Mouse (Mus musculus) MEL (cell line): ENCODE results near the gene Dnajb1. TPM values are rescaled to one million over a fixed set of nuclear protein-coding genes. Genes with fewer than 3 reads are reported as not detected.
A peak's percentile ranks its signal among the peaks of the same experiment; 100 is the strongest.

Source experiments
- DNase-seq: peaks from one replicate; pipeline ENCODE4 v3.0.0; 2011; ENCODE audit warnings: low read depth, low spot score
- H3K27ac ChIP-seq: 2 replicates; pipeline ENCODE4 v1.5.1; 2012; ENCODE audit warnings: low read depth, mild to moderate bottlenecking, control low read depth, low read length, moderate library complexity; ENCODE audit not compliant: control insufficient read depth
- H3K27me3 ChIP-seq, 2 experiments: fragments of 150-350 bp in 1 of 2; sonication (generic) in 1 of 2; 2 replicates each; pipeline ENCODE4 v1.6.1; 2012; ENCODE audit warnings: low read length in 2 of 2, mild to moderate bottlenecking in 2 of 2, improper control_type of control experiment in 1 of 2, moderate library complexity in 1 of 2; ENCODE audit not compliant: insufficient read depth in 2 of 2, control insufficient read depth in 1 of 2
- H3K36me3 ChIP-seq, 2 experiments: 2 replicates each; pipeline ENCODE4 v1.6.1; 2012 to 2014; ENCODE audit warnings: low read length in 2 of 2, improper control_type of control experiment in 1 of 2, inconsistent platforms in 1 of 2, mild to moderate bottlenecking in 1 of 2; ENCODE audit not compliant: insufficient read depth in 2 of 2, control insufficient read depth in 1 of 2
- H3K4me1 ChIP-seq, 2 experiments: fragments of 150-350 bp in 1 of 2; sonication (generic) in 1 of 2; 2 replicates each; pipeline ENCODE4 v1.6.1; 2012; ENCODE audit warnings: low read length in 2 of 2, improper control_type of control experiment in 1 of 2, mild to moderate bottlenecking in 1 of 2; ENCODE audit not compliant: insufficient read depth in 2 of 2, control insufficient read depth in 1 of 2
- H3K4me3 ChIP-seq, 2 experiments: fragments of 150-350 bp in 1 of 2; sonication (generic) in 1 of 2; 2 replicates each; pipeline ENCODE4 v1.5.1; 2012; ENCODE audit warnings: low read depth in 2 of 2, low read length in 2 of 2, mild to moderate bottlenecking in 2 of 2, moderate library complexity in 2 of 2, control low read depth in 1 of 2, improper control_type of control experiment in 1 of 2; ENCODE audit not compliant: control insufficient read depth in 1 of 2, insufficient read depth in 1 of 2
- H3K79me2 ChIP-seq: 2 replicates; pipeline ENCODE4 v1.6.1; 2012; ENCODE audit warnings: mild to moderate bottlenecking, low read length, moderate library complexity; ENCODE audit not compliant: control insufficient read depth, poor library complexity, insufficient read depth
- H3K9ac ChIP-seq: 2 replicates; pipeline ENCODE4 v1.6.1; 2012; ENCODE audit warnings: low read depth, mild to moderate bottlenecking, control low read depth, low read length, moderate library complexity; ENCODE audit not compliant: control insufficient read depth, poor library complexity, severe bottlenecking
- H3K9me3 ChIP-seq: fragments of 150-350 bp; sonication (generic); replicated peaks from 2 replicates; pipeline ENCODE4 v1.6.1; 2012; ENCODE audit warnings: mild to moderate bottlenecking, low read length, improper control_type of control experiment, moderate library complexity; ENCODE audit not compliant: insufficient read depth
- CHD1 ChIP-seq: IDR thresholded peaks from 2 replicates; pipeline ENCODE4 v1.6.1; 2012; ENCODE audit warnings: low read depth, mild to moderate bottlenecking, inconsistent platforms, low read length, improper control_type of control experiment
- CHD2 ChIP-seq: IDR thresholded peaks from 2 replicates; pipeline ENCODE4 v1.6.1; 2011; ENCODE audit warnings: low read length, improper control_type of control experiment
- CTCF ChIP-seq, 3 experiments: IDR thresholded peaks in 2 of 3; conservative IDR thresholded peaks in 1 of 3; 2 replicates each; pipeline ENCODE4 v1.5.1; 2011 to 2012; ENCODE audit warnings: low read length in 3 of 3, low read depth in 2 of 3, mild to moderate bottlenecking in 2 of 3, improper control_type of control experiment in 1 of 3, inconsistent platforms in 1 of 3, mixed read lengths in 1 of 3, moderate library complexity in 1 of 3; ENCODE audit not compliant: control insufficient read depth in 1 of 3, insufficient read depth in 1 of 3, poor library complexity in 1 of 3, severe bottlenecking in 1 of 3
- E2F4 ChIP-seq: IDR thresholded peaks from 2 replicates; pipeline ENCODE4 v1.6.1; 2011; ENCODE audit warnings: low read depth, low read length, improper control_type of control experiment, borderline replicate concordance
- ELF1 ChIP-seq: IDR thresholded peaks from 2 replicates; pipeline ENCODE4 v1.6.1; 2014; ENCODE audit warnings: low read depth, mild to moderate bottlenecking, inconsistent platforms, low read length, improper control_type of control experiment, moderate library complexity
- ETS1 ChIP-seq: IDR thresholded peaks from 2 replicates; pipeline ENCODE4 v1.6.1; 2012; ENCODE audit warnings: low read depth, mild to moderate bottlenecking, inconsistent platforms, low read length, improper control_type of control experiment, moderate library complexity
- GABPA ChIP-seq: IDR thresholded peaks from 2 replicates; pipeline ENCODE4 v1.6.1; 2012; ENCODE audit warnings: low read depth, mild to moderate bottlenecking, inconsistent platforms, low read length, improper control_type of control experiment, moderate library complexity
- GATA1 ChIP-seq: IDR thresholded peaks from 2 replicates; pipeline ENCODE4 v1.6.1; 2011; ENCODE audit warnings: low read depth, low read length, improper control_type of control experiment
- HCFC1 ChIP-seq: IDR thresholded peaks from 2 replicates; pipeline ENCODE4 v1.6.1; 2012; ENCODE audit warnings: low read depth, mild to moderate bottlenecking, inconsistent platforms, low read length, improper control_type of control experiment, moderate library complexity
- JUND ChIP-seq: IDR thresholded peaks from 2 replicates; pipeline ENCODE4 v1.6.1; 2011; ENCODE audit warnings: low read depth, mild to moderate bottlenecking, improper control_type of control experiment, low read length
- MAFK ChIP-seq: IDR thresholded peaks from 2 replicates; pipeline ENCODE4 v1.6.1; 2011; ENCODE audit warnings: low read depth, mild to moderate bottlenecking, low read length, improper control_type of control experiment, borderline replicate concordance
- MEF2A ChIP-seq: IDR thresholded peaks from 2 replicates; pipeline ENCODE4 v1.6.1; 2014; ENCODE audit warnings: low read depth, mild to moderate bottlenecking, inconsistent platforms, low read length, improper control_type of control experiment; ENCODE audit not compliant: poor library complexity, insufficient replicate concordance, severe bottlenecking; ENCODE audit errors: extremely low read depth
- MXI1 ChIP-seq: IDR thresholded peaks from 2 replicates; pipeline ENCODE4 v1.6.1; 2011; ENCODE audit warnings: mild to moderate bottlenecking, low read depth, low read length, improper control_type of control experiment
- MYB ChIP-seq: IDR thresholded peaks from 2 replicates; pipeline ENCODE4 v1.6.1; 2011; ENCODE audit warnings: mild to moderate bottlenecking, low read depth, low read length, improper control_type of control experiment
- MYC ChIP-seq: IDR thresholded peaks from 2 replicates; pipeline ENCODE4 v1.6.1; 2011; ENCODE audit warnings: low read depth, mild to moderate bottlenecking, low read length, improper control_type of control experiment, moderate library complexity
- NELFE ChIP-seq: IDR thresholded peaks from 2 replicates; pipeline ENCODE4 v1.6.1; 2011; ENCODE audit warnings: low read depth, low read length, improper control_type of control experiment
- NRF1 ChIP-seq: IDR thresholded peaks from 2 replicates; pipeline ENCODE4 v1.6.1; 2014; ENCODE audit warnings: low read depth, mild to moderate bottlenecking, inconsistent platforms, low read length, improper control_type of control experiment, moderate library complexity; ENCODE audit not compliant: poor library complexity, insufficient read depth, severe bottlenecking
- POLR2A ChIP-seq, 2 experiments: IDR thresholded peaks; 2 replicates each; pipeline ENCODE4 v1.6.1; 2011 to 2012; ENCODE audit warnings: low read length in 2 of 2, mild to moderate bottlenecking in 2 of 2, control low read depth in 1 of 2, improper control_type of control experiment in 1 of 2, low read depth in 1 of 2, moderate library complexity in 1 of 2; ENCODE audit not compliant: control insufficient read depth in 1 of 2, insufficient read depth in 1 of 2, poor library complexity in 1 of 2
- POLR2AphosphoS2 ChIP-seq: IDR thresholded peaks from 2 replicates; pipeline ENCODE4 v1.6.1; 2011; ENCODE audit warnings: low read length, improper control_type of control experiment
- POLR2AphosphoS5 ChIP-seq: IDR thresholded peaks from 2 replicates; pipeline ENCODE4 v1.6.1; 2012; ENCODE audit warnings: low read depth, borderline replicate concordance, mild to moderate bottlenecking, inconsistent platforms, low read length, moderate library complexity, mixed read lengths
- RAD21 ChIP-seq: IDR thresholded peaks from 2 replicates; pipeline ENCODE4 v1.6.1; 2011; ENCODE audit warnings: mild to moderate bottlenecking, low read depth, low read length, improper control_type of control experiment
- RCOR1 ChIP-seq: IDR thresholded peaks from 2 replicates; pipeline ENCODE4 v1.6.1; 2012; ENCODE audit warnings: low read depth, mild to moderate bottlenecking, inconsistent platforms, low read length, improper control_type of control experiment
- SIN3A ChIP-seq: IDR thresholded peaks from 2 replicates; pipeline ENCODE4 v1.6.1; 2012; ENCODE audit warnings: low read length, improper control_type of control experiment, inconsistent platforms
- TAL1 ChIP-seq: IDR thresholded peaks from 2 replicates; pipeline ENCODE4 v1.6.1; 2012; ENCODE audit warnings: mild to moderate bottlenecking, inconsistent platforms, low read length, moderate library complexity, mixed read lengths
- TCF12 ChIP-seq: IDR thresholded peaks from 2 replicates; pipeline ENCODE4 v1.6.1; 2014; ENCODE audit warnings: low read depth, mild to moderate bottlenecking, inconsistent platforms, low read length, improper control_type of control experiment, moderate library complexity
- USF1 ChIP-seq: IDR thresholded peaks from 2 replicates; pipeline ENCODE4 v1.6.1; 2014; ENCODE audit warnings: low read depth, mild to moderate bottlenecking, inconsistent platforms, low read length, improper control_type of control experiment, moderate library complexity
- ZKSCAN1 ChIP-seq: IDR thresholded peaks from 2 replicates; pipeline ENCODE4 v1.6.1; 2012; ENCODE audit warnings: low read depth, mild to moderate bottlenecking, inconsistent platforms, low read length, improper control_type of control experiment, moderate library complexity
- ZNF384 ChIP-seq: IDR thresholded peaks from 2 replicates; pipeline ENCODE4 v1.6.1; 2012; ENCODE audit warnings: low read depth, mild to moderate bottlenecking, inconsistent platforms, low read length, improper control_type of control experiment
- polyA plus RNA-seq, 2 experiments: library from polyadenylated mRNA; stranded (reverse) in 1 of 2; unstranded in 1 of 2; fragments of >175 nt in 1 of 2; fragments of >200 nt in 1 of 2; gene quantifications; 2 replicates each; pipeline versions ENCODE4 v1.2.1 to v1.2.4; 2012; ENCODE audit warnings: low replicate concordance in 2 of 2, low read depth in 1 of 2; ENCODE audit not compliant: insufficient read length in 2 of 2, insufficient read depth in 1 of 2, missing spikeins in 1 of 2
- total RNA-seq: library from RNA; depleted of rRNA; stranded (reverse); fragments of 300-350 nt; gene quantifications from 2 replicates; pipeline ENCODE4 v1.2.3, GENCODE M21; 2012

Gene Dnajb1
- total and polyA plus RNA-seq, 3 experiments: 43.2 to 56.6 TPM; not detected in 1

- no peak for TF ChIP-seq MYB
- TF ChIP-seq ETS1: no peak; the same call in none of the 2 replicates
- no peak for TF ChIP-seq E2F4
- no peak for TF ChIP-seq ELF1
- TF ChIP-seq POLR2A (IDR thresholded peaks at IDR 0.05; ENCODE audit: control insufficient read depth in 1 of 2, insufficient read depth in 1 of 2, low read depth in 1 of 2, low read length in 2 of 2, poor library complexity in 1 of 2): peak in 1 of 2 experiments; percentile 24; a peak in 1 of 4 replicates
- peak; percentile 47 for TF ChIP-seq RAD21
- TF ChIP-seq POLR2AphosphoS5: no peak
- no peak for TF ChIP-seq GABPA
- TF ChIP-seq CTCF (IDR thresholded peaks at IDR 0.05 in 2 of 3, conservative IDR thresholded peaks at IDR 0.05 in 1 of 3; ENCODE audit: control insufficient read depth in 1 of 3, insufficient read depth in 1 of 3, low read depth in 2 of 3, low read length in 3 of 3, poor library complexity in 1 of 3, severe bottlenecking in 1 of 3): peak; percentile 65 to 75 (median 68)
- no peak for TF ChIP-seq CHD2
- TF ChIP-seq MXI1: peak; percentile 52; the same call in 1 of the 2 replicates
- peak; percentile 76; the same call in 1 of the 2 replicates for TF ChIP-seq TCF12
- TF ChIP-seq ZKSCAN1: no peak
- TF ChIP-seq USF1: no peak
- no peak for TF ChIP-seq MAFK
- TF ChIP-seq POLR2AphosphoS2: no peak
- 0 out of 2 replicates have a peak, but pooled peaks have one; percentile 31 for TF ChIP-seq NELFE
- TF ChIP-seq SIN3A: peak; percentile 67
- TF ChIP-seq CHD1: no peak
Measured at GRCm38 (mm10) chr8:83622389-83622989, 14.5 kb downstream of the Dnajb1 start (continued).

GRCm38 (mm10) chr8:83623549-83623948 lies 15.6 kb downstream of the Dnajb1 start:
- H3K9me3 ChIP-seq: no peaks in the 10 kb centered on the region

More at GRCm38 (mm10) chr8:83623549-83623948, 15.6 kb downstream of the Dnajb1 start:
- peaks cover 0 to 13% of the 10 kb centered on the region in 2 experiments; a peak in 2 of 4 replicates for H3K36me3 ChIP-seq
- H3K4me3 ChIP-seq: no peak overlapping the region
- H3K79me2 ChIP-seq: no peaks in the 10 kb centered on the region; the same call in 1 of the 2 replicates
- peaks cover 5 to 23% of the 10 kb centered on the region in 2 experiments for H3K4me1 ChIP-seq
- H3K27ac ChIP-seq: no peak overlapping the region
- no peaks in the 10 kb centered on the region for H3K27me3 ChIP-seq
- peak; percentile 24 for DNase-seq
- no peak for TF ChIP-seq NRF1
- no peak for TF ChIP-seq RAD21
- no peak for TF ChIP-seq JUND
- no peak for TF ChIP-seq E2F4
- no peak for TF ChIP-seq MYC
- no peak for TF ChIP-seq MAFK
- TF ChIP-seq ZNF384: no peak
- no peak for TF ChIP-seq POLR2AphosphoS2
- no peak for TF ChIP-seq POLR2AphosphoS5
- TF ChIP-seq TAL1: no peak
- TF ChIP-seq RCOR1: no peak
- TF ChIP-seq NELFE: no peak
- no peak for TF ChIP-seq SIN3A
- no peak for TF ChIP-seq TCF12
- TF ChIP-seq MEF2A: no peak
- TF ChIP-seq GATA1: no peak; the same call in 1 of the 2 replicates
- TF ChIP-seq HCFC1: no peak
- TF ChIP-seq POLR2A (IDR thresholded peaks at IDR 0.05; ENCODE audit: control insufficient read depth in 1 of 2, insufficient read depth in 1 of 2, low read depth in 1 of 2, low read length in 2 of 2, poor library complexity in 1 of 2): no peak
- H3K9ac ChIP-seq: no peak overlapping the region
